Mouse (Mus musculus) E14TG2a.4 (cell line): ENCODE measurements around the gene Npc1l1.
A peak's percentile ranks its signal among the peaks of the same experiment; 100 is the strongest.

Experiments used
- CTCF ChIP-seq: conservative IDR thresholded peaks from 2 replicates; pipeline ENCODE4 v1.5.1; 2014; ENCODE audit warnings: low read length
- NANOG ChIP-seq: IDR thresholded peaks from 2 replicates; pipeline ENCODE4 v1.6.1; 2014; ENCODE audit warnings: borderline replicate concordance, low read length, mixed read lengths

DNA sequence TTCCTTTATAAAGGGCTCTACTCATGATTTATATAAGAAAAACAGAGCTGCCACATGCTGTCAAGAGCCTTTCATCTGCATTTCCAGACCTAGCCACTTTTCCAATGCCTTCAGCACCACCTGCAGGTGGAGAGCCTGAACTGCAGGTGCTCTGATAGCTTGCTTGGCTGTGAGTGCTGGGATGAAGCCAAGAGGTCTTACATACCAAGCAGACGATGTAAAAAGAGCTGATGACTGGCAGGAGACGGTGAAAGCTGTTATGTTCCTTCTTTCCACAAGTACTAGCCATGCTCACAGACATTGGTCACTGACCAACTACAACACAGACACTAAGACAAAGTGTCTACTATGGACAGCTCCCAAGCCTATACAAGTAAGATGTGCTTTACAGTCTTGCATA is 42.1 kb downstream of the Npc1l1 start:
- TF ChIP-seq CTCF (peak; percentile 97), NANOG (no peak)
